Mouse (Mus musculus) left cerebral cortex, postnatal 14 days (tissue): ENCODE measurements around the gene Myo10. TPM values are rescaled to one million over a fixed set of nuclear protein-coding genes. Genes with fewer than 3 reads are reported as not detected.

Experiments
- DNase-seq, 2 experiments: peaks; one replicate each; pipeline ENCODE4 v3.0.0; 2021 to 2022; ENCODE audit warnings: low spot score in 2 of 2, mixed read lengths in 1 of 2
- intact Hi-C: fragments of 180-260 bp; cut with DNase I; formaldehyde crosslinking; loops from one replicate; pipeline ENCODE4 v1.15.1; 2025
- total RNA-seq, 2 experiments: library from RNA; stranded (reverse); gene quantifications; 2 replicates each; pipeline ENCODE4 v1.2.3; 2021

Myo10 gene
- total RNA-seq, 2 experiments from 2014 or later: 44.0 to 48.1 TPM

DNA sequence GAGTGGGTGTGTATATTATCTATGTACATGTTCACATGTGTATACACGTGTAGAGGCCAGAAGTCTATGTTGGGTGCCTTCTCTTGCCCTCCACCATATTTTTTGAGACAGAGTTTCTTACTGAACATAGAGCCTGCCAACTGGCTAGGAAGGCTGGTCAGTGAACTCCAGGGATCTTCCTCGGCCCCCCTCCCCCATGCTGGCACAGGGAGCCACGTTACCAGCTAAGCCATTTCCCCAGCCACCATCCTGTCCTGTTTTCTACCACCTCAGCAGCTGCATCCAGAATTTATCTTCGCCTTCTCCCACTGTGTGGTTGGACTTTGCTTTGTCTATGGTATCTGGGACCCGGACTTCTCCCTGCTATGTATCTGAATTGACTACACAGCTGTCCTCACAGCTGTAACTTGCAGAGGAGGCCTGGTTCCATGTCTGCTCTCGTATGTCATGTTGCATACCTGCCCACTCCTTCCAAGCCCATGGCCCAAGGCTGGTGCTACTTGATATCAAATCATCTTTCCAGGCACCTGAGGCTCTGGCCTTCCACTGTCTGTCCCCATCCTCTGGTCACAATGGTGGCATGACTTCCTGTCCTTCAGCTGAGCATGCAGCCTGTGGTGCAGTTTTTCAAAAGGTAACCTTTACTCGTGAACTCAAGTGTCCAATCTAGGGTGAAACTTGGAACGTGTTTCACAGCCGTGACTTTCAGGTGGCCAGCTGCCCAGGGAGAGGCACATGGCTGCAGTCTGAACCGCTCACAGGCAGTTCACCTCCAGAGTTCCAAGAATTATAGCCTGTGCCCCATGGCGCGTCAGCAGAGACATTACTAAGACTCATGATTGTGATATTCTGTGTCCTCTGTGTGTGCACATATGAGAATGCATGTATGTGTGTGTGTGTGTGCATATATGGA lies 18.8 kb downstream of the Myo10 start:
- no peak for DNase-seq
- intact Hi-C loops: no loop called here

DNA sequence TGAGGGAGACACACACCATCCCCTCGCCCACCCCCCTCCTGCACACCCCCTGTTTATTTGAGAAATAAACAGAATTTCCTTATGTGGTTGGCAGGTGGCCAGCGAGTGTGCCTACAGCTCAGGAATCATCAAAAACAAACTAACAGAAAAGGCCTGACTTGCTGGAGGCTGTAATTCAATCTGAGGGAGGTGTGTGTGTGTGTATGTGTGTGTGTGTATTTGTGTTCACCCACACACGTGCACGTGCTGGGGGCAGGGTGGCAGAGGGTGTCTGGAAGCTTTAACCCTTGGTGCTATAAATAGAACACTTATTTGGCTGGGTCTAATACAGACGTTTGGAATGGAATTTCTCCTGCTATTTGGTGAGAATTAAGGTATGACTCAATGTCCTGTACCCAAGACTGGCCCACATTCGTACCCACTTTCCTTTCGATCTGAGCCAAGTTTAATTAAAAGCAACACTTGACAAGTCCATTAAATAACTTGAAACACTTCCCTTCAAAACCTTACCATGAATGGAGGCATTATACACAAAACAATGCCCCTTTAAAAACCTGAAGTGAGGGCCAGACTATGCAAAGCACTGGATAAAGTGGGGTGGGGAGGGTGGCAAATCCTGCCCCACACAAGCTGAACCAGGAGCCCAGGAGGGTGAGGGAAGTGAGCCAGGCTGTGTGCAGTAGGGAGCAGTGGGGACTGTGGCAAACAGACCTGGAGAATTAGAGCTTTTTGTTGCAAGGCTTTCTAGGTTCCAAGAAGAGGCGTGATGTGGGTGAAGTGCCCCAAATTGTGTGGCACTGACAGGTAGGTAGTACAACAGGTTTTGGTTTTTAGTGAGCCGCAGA lies 20.1 kb downstream of the Myo10 start:
- intact Hi-C loops: no loop called here
- DNase-seq: peak; percentile 15 to 22

DNA sequence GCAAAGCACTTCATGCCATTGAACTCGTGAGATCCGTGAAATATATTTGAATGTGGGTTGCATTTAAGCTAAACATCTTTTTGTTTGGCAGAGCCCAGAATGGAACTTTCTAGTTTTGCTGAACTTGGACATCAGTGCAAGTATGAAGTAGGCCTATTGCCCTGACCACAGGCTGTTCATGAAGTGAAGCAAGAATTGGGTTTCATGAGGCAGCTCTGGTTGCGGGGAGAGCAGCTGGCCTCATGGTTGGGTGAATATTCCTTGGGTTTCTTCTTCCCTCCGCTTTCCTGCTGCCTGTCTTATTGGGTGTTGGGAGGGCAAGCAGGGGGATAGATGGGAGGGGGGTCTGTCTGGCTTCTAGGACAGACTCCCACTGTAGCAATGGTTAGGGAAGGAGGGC lies 23.5 kb downstream of the Myo10 start:
- DNase-seq: no peak
- intact Hi-C loops: no loop called here

DNA sequence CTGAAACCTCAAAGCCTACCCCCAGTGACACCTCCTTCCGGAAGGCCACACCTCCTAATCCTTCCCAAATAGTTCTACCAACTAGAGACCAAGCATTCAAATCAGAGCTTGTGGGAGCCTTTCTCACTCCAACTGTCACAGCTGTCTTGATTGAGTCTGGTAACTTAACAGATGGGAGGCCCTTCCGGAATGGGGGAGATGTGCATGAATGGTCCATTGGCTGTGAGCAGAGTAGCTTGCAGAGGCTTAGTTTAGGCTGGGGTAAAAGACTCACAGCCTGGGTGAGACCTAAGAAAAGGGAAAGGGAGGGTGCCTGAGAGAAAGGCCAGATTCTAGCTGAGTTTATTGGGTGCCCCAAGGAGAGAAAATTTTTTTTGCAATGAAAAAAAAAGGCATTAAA lies 26.0 kb downstream of the Myo10 start:
- intact Hi-C loops: no loop called here

DNA sequence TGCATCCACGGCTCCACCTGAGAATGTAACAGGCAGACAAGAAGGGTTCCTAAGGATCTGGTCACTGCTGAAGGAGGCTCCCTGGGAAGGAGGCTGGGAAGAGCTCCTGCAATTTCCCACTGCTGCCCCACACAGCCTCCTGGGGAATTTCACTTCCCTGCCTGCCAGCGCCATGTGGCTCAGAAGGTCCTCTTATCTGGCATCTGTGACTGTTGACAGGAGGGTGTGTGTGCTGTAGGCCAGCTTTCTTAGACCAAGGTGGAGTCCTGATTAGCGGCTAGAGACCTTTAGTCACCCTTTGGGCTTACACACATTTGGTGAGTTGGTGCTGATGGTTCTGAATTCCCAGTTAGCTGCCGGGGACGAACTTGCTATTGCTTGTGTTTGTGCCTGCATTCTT lies 28.0 kb downstream of the Myo10 start:
- no peak for DNase-seq
- intact Hi-C loops: no loop called here

More for the DNA sequence above, 26.0 kb downstream of the Myo10 start:
- no peak for DNase-seq

DNA sequence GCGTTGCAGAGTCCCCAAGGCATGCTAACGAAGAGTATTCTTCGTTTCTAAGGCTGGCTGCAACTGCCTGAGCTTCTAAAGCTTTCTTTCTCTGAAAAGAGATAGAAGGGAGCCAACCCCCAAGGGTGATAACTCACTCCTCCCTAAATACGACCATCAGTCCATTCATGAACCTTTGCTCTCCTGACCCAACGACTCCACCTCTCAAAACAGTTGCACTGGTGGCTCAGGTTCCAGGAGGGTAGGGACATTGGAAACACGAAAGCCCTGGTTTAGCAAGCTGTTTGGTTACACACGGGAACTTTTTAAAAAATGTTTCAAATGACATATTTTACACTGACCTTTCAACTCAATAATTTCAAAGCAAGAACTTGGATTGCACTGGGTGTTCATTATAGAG lies 29.5 kb downstream of the Myo10 start:
- intact Hi-C loops: no loop called here
- DNase-seq: no peak

DNA sequence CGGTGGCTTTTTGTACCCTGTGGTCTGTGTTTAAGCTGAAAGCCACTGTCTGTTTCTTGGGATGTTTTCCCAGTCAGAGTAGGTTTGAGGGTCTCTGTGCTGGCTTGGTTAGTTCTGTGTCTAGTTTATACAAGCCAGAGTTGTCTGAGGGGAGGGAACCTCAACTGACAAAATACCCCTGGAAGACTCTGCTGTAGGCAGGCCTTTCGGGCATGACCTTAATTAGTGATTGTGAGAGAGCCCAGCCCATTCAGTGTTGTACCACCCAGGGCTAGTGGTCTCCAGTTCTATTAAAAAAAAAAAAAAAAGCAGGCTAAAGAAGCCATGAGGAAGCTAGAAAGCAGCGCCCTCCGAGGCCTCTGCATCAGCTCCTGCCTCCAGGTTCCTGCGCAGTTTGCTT lies 30.0 kb downstream of the Myo10 start:
- no peak for DNase-seq
- intact Hi-C loops: no loop called here

DNA sequence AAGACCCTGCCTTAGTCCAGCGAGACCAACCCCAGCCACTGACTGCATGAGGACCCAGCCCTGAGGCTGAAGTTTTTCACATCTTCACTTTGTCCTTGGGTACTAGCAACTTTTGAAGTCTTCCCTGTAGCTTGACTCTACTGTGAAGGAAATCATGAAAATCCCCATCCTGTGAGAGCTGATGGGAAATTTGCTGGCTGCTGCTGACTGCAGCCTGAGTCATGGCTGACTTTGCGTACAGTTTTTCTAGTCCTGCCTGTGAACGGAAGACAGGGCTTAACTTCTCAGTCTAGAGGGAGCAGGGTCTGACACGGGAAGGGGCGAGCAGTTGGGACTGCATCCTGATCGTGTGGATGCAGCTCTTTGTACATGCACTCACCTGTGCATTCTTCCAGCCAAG lies 30.6 kb downstream of the Myo10 start:
- no peak for DNase-seq
- intact Hi-C loops: no loop called here

DNA sequence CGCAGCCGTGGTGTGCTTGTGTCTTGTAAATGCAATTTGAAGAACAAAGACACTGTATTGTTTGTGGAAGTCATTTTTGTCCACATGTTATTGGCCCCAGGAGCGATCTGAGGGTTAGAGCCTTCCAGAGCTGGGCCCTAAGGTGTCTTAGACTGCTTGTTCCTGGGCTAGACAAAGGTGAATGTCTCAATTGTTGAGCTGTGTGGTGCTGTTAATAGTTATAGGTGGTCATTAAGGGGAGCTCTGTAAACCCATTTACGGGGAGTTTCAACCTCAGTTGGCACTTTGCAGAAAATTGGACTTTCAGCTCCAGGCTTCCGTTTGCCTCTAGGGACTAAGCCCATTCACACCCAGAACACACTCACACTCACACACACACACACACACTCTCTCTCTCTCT lies 31.4 kb downstream of the Myo10 start:
- no peak for DNase-seq

DNA sequence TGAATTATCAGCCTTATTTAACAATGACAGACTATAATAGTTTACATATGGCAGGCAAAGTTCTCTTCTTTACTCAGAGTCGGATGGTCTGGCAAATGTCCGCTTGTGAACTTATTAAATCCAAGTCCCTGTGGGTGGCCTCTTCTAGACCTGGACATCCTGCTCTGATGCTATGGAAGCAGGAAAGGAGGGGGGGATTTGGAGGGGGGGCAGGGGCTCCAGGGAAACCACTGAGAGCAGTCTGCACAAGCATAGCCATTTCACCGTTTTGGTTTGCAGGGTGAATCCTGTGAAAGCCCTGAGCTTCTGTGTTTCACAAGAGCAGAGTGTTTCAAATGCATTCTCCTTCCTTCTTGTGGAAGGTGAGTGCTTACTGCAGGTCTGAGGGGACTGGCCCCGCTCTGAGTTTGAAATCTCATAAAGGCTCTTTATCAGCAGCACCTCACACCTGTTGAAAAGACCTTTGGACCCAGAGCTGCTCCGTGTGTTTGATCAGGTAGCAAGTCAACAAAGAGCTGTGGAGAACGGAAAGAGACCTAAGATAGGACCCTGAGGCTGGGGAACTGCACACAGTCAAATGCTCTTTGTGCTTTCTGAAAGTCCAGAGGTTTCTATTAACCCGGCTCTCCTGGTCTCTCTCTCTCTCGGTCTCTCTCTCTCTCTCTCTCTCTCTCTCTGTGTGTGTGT lies 40.7 kb downstream of the Myo10 start:
- DNase-seq: no peak
- intact Hi-C loops: no loop called here

More for the DNA sequence above, 31.4 kb downstream of the Myo10 start:
- intact Hi-C loops: no loop called here

DNA sequence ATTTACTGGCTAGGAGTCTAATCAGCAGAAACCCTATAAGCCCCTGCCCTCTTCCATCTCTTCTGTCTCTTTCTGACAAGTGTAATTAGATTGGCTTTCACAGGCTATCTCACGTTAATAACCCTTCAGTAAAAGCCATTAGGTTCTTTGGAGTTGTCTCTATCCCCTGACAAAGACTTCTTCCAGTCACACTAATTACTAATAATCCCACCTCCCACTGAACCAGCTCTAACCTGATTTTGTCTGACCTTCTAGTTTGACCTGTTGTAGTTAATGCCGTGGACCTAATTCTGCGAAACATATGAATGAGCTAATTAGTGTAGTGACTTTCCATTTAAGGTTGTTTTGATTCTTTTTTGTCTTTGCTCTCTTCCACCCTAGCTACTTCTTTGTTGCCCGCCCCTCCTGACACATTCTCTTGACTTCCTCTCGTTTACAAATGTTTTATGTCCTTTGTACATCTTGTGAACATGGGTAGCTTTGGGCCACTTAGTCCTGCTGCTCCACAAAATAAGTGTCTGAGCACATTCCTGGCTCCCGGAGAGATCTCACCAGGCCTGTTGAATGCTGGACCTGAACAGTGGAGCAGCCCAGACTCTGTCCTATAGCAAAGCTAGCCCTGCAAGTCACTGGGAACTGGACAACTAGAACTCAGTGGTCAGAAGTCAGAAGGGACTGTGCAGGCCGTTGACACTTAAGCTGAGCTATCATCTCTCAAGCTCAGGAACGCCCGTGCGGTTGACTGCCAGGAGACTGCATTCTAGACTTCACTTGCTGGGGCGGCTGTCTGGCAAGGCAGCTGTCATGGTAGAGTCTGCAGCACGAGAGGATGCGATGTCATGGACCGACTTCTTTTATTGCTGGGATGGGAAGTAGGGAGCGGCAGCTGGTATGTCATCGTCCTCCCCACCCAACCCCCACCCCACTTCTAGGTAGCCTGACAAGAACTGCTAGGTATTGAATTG lies 47.2 kb downstream of the Myo10 start:
- DNase-seq: peak in 1 of 2 experiments; percentile 21
- intact Hi-C loops: no loop called here

DNA sequence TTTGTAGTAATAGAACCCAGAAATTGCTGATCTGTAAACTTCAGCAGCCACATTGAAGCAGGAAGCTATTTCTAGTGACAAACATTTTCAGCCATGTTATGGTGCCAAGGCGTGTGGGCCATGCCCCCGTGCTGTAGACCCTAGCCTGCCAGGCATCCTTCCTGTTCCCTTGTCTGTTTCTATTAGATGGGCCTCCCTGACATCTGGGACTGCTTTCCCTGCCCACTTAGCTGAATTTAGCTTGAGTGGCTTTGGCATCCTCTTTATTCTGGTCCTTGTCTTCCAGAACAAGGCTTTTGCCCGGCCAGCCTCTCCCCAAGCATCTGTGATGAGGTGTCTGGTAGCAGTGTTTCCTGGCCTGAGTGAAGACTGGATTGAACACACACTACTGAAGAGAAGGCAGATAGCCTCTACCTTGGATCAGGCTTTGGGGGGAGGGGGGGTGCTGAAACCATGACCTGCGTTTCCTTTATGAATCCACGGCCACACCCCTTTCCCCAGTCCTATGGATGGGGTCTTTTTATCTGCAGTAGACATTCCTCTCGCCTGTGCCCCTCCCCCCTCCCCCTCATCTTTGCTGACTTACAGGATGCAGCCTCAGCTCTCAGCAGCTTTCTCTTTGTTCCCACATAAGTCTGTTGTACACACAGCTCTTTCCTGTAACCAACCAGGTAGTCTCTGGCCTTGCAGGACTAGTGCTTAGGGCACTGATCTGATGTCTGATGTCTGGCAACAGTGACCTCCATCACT lies 51.1 kb downstream of the Myo10 start:
- DNase-seq: no peak
- intact Hi-C loops: no loop called here

DNA sequence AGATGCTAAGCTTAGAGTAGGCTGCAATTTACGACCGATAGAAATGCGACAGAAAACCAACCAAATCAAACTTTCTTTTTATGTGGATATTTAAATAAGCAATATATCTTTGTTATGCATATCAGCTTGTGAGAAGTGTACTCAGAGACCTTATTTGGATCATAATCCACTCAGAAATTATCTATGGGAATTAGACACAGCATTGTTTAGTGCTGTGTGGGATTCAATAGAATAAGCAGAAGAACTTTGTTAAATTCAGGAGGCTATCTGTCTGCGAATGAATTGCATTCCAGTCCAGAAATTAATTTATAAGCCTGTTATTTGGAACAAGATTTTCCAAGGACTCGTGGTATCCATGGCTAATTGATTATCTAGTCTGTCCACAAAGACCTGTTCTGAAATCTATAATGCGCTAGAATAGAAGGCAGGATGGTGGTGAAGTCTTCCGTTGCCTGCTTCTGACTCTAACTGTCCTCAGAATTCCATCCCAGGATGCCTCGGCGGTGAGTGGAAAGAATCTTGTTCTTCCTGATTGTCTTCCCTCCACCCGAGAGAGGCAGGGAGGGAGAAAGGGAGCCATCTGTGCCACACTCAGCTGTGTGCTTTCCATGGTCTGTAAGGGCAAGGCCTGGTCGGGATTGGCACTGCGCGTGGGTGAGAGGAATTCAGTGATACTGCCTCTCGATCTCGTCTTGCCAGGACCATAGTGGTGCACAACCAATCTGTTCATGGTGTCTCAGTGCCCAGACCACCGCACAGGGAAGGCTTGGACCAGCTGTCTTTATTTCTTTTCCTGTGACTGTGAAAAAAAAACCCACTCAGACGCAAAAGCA lies 52.0 kb downstream of the Myo10 start:
- DNase-seq: no peak

DNA sequence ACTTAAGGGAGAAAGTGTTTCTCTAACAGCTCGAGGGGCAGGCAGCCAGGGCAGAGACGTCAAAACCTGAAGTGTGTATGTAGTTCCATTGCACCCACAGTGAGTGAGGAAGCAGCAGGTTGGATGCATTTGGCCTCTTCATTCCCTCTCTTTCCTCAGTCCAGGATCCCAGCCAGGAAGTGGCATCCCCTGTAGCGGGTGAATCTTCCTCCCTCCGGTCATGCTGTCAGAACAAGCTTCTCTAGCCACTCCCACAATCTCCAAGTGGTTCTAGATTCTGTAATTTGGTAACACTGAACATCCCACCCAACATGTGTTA lies 52.6 kb downstream of the Myo10 start:
- intact Hi-C loops: no loop called here
- DNase-seq: peak in 1 of 2 experiments; percentile 17

More for the DNA sequence above, 52.0 kb downstream of the Myo10 start:
- intact Hi-C loops: no loop called here

DNA sequence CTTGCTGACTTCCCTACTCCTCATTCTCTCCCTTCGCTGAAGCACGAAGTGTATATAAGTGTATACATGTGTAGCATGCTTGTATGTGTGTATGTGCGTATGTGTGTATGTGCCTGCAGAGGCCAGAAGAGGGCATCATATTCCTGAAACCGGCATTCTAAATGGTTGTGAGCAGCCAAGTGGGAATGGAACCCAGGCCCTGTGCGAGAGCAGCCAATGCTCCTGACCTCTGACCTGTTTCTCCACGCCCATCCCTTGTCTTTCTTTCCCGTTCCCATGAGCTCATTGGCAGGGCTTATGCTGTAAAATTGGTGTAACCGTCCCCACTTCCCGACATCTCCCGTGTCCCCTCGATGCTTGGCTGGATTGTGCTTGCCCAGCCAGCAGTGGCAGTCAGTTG lies 53.0 kb downstream of the Myo10 start:
- DNase-seq: no peak
- intact Hi-C loops: no loop called here

DNA sequence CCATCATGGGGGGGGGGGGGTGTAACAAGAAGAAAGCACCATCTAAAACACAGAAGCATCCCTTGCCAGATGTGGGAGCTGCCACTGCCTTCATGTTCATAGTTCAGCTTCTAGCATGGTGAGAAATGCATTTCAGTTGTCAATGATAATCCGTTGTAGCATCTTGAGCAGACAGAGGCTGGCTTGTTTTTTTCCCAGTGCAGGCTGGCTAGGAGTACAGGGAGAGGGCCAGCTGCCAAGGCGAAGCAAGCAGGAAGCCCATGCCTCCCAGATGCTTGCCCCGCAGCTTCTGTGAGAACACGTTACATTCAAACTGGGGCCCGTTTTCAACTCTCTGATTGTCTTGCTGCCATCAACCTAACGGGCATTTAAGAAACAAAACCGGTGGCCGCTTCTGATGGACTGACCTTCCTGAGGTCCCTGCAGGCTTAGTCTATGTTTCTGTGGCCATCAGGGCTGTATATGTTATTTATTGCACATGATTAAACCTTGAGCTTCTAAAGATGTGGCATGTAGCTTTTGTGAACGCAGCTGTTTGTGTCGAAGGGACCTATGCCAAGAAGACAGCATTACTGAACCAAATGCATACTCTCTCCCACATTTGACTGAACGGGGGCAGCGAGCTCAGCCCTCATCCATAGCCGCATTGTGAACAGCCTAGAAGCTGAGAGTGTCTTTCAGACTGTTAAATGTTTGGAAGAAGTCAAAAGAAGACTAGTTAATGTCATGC lies 53.9 kb downstream of the Myo10 start:
- peak; percentile 43 to 45 for DNase-seq
- intact Hi-C loops: no loop called here

DNA sequence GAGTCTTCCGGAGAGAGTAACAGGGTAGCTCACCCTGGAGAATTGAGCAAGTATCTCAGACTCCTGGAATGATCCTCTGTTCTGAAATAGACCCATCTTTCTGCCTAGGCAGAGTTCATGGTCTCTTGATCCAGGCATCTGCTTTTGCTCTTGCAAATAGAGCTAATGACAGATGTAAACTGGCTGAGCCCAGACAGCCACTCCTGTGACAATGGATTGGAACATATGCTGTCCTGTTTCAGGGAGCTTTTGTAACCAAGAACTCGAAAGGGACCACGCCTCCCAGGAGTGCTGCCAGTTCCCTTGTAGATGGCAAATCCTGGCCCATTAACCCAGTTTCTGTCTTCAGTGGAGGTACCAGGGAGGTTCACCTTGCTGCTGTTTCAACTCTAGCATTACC lies 56.8 kb downstream of the Myo10 start:
- intact Hi-C loops: no loop called here
- DNase-seq: no peak
